Mouse (Mus musculus) cerebellum, adult 2 months (tissue): Measurements from ENCODE around the gene Cckar.

Source experiments
- CTCF ChIP-seq: fragments of 200-500 bp; IDR thresholded peaks from 2 replicates; pipeline ENCODE4 v1.5.1; 2011; ENCODE audit warnings: low read depth, mild to moderate bottlenecking, control low read depth, low read length, moderate library complexity, borderline replicate concordance; ENCODE audit not compliant: insufficient read depth
- POLR2A ChIP-seq: fragments of 200-500 bp; IDR thresholded peaks from 2 replicates; pipeline ENCODE4 v1.6.1; 2011; ENCODE audit warnings: low read length, control low read depth, borderline replicate concordance; ENCODE audit not compliant: insufficient read depth

- TF ChIP-seq POLR2A (no peak), CTCF (no peak)
Measured at GRCm38 (mm10) chr5:53744061-53744460, 36.6 kb upstream of the Cckar start.
